Mouse (Mus musculus) midbrain, embryonic 12.5 days (tissue): Measurements from ENCODE around the gene Them5. TPM values are rescaled to one million over a fixed set of nuclear protein-coding genes. Genes with fewer than 3 reads are reported as not detected.

Source experiments
- ATAC-seq: fragments of 200-750 bp; cut with Nextera tagmentation; 2 replicates; pipeline ENCODE4 v1.8.0; 2017; ENCODE audit warnings: low read depth, moderate TSS enrichment, moderate library complexity; ENCODE audit not compliant: low FRiP score
- H3K27ac ChIP-seq: fragments of 300-500 bp; sonication (generic); replicated peaks from 2 replicates; pipeline ENCODE4 v1.5.1; 2016; ENCODE audit warnings: mild to moderate bottlenecking
- H3K27me3 ChIP-seq: fragments of 300-500 bp; sonication (generic); 2 replicates; pipeline ENCODE4 v1.6.1; 2016; ENCODE audit warnings: mild to moderate bottlenecking
- H3K36me3 ChIP-seq: fragments of 300-500 bp; sonication (generic); 2 replicates; pipeline ENCODE4 v1.6.1; 2016
- H3K4me1 ChIP-seq: fragments of 300-500 bp; sonication (generic); 2 replicates; pipeline ENCODE4 v1.6.1; 2016
- H3K4me2 ChIP-seq: fragments of 300-500 bp; sonication (generic); replicated peaks from 2 replicates; pipeline ENCODE4 v1.6.1; 2016; ENCODE audit warnings: mild to moderate bottlenecking, moderate library complexity
- H3K4me3 ChIP-seq: fragments of 300-500 bp; sonication (generic); 2 replicates; pipeline ENCODE4 v1.5.1; 2016; ENCODE audit warnings: mild to moderate bottlenecking
- H3K9ac ChIP-seq: fragments of 300-500 bp; sonication (generic); replicated peaks from 2 replicates; pipeline ENCODE4 v1.6.1; 2016; ENCODE audit warnings: mild to moderate bottlenecking, moderate library complexity
- H3K9me3 ChIP-seq: fragments of 300-500 bp; sonication (generic); 2 replicates; pipeline ENCODE4 v1.6.1; 2016; ENCODE audit warnings: mild to moderate bottlenecking
- WGBS: fragments of 180-500 bp; shearing (Covaris S2); methylation state at CpG from one replicate; pipeline ENCODE4 v1.1.7; 2016; 5-methylcytosine and 5-hydroxymethylcytosine counted together
- polyA plus RNA-seq: library from polyadenylated mRNA; unstranded; fragments of >200 nt; fragmentation: Nextera tagmentation; extraction: Ambion mirVana; gene quantifications from 2 replicates; pipeline ENCODE4 v1.2.1, GENCODE M21; 2016

Them5 gene
- polyA plus RNA-seq: not detected in 2 replicates

- WGBS: 57% methylated on average over 3 of the region's 3 CpGs
- Histone ChIP-seq H3K27me3 (no peaks in the 10 kb centered on the region), H3K9ac (no peak within 1 kb of the TSS), H3K4me2 (no peak within 1 kb of the TSS), H3K36me3 (no peaks in the 10 kb centered on the region), H3K27ac (no peak within 1 kb of the TSS), H3K9me3 (no peaks in the 10 kb centered on the region), H3K4me3 (no peak within 1 kb of the TSS), H3K4me1 (0 out of 2 replicates have a peak, but pooled peaks cover 2% of the 10 kb centered on the region)
- no peak for ATAC-seq
Measured at GRCm38 (mm10) chr3:94341959-94342422, at the start of gene Them5. Gene Them5 (plus strand): TSS chr3:94342099.

DNA sequence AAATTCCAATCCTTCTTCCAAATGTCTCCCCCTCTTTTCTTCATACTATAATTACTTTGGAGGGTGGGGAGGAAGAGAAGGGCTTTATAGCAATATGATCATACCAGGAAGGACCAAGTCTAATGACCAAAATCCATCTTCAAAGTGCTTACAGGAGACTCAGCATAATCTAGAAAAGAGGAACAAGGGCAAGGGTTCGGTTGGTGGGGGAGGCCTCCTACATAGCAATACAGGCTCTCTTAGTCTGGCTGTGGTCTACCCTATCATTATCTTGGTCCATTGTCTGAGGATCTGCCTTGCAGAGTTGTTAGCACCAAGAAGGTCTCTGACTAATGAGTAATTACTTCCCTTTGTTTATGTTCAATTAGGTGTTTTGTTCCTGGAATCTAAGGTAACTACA is 36.4 kb upstream of the Them5 start:
- H3K4me1 ChIP-seq: peaks cover 6% of the 10 kb centered on the region; the same call in 1 of the 2 replicates
- H3K27me3 ChIP-seq: no peaks in the 10 kb centered on the region; the same call in 1 of the 2 replicates
- no peak for ATAC-seq
- 71% methylated on average over 1 of the region's 1 CpGs for WGBS
- H3K9me3 ChIP-seq: no peaks in the 10 kb centered on the region
- no peak overlapping the region for H3K4me3 ChIP-seq
- H3K27ac ChIP-seq: no peak overlapping the region
- H3K9ac ChIP-seq: no peak overlapping the region
- no peaks in the 10 kb centered on the region for H3K36me3 ChIP-seq
- H3K4me2 ChIP-seq: no peak overlapping the region

DNA sequence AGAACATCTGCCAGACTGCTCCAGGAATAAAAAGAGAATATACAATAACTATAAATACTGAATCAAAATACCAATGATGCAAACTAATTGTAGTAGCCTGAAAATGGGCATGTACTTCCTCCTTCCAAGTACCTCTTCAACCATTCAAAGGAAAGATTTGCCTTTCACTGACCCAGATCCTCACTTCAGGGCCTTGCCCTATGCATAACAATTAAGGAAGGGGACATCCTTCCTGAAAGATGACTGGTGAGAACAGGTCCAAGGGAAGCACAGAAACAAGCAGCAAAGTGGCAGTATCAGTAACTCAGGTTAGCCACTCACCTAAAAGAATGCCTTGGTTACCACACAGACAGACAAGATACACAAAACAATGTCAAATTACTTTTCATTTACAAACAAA is 34.9 kb upstream of the Them5 start:
- Histone ChIP-seq H3K4me2 (no peak overlapping the region), H3K27ac (no peak overlapping the region), H3K9ac (no peak overlapping the region), H3K27me3 (no peaks in the 10 kb centered on the region; the same call in 1 of the 2 replicates), H3K9me3 (no peaks in the 10 kb centered on the region), H3K4me3 (no peak overlapping the region), H3K36me3 (no peaks in the 10 kb centered on the region), H3K4me1 (peaks cover 13% of the 10 kb centered on the region)
- ATAC-seq: no peak

DNA sequence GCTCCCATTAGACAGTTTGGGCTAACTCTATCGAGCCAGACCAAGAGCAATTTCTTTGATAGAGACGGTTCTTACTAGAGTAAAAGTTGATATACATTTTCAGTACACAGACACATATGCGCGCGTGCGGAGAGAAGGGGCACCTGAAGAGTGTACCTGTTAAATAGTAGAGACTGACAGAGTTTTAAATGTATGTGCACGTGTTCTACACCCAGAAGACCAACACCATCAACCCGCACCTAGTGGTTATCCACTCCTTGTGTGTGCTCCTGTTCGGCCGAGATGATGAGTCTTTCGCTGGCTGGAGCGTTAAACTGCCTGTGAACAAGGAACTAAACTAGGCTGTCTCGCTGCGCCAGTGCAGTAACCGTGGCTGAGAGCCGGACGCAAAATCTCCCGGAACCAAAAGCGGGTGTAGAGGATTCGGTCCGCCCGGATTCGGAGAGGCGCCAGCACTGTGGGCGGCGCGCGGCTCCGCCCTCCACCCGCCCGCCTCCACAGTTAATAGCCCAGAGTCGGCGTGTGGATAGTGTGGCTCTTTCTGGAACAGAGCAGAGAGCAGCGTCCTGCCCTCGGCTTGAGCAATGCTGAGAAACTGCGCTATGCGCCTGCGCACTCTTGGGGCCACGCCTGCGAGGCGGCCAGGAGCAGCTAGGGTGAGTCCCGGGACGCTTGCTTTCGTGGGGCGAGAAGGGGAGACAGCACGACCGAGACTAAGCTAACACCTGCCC is 32.1 kb upstream of the Them5 start, which contains the start of gene Them4:
TSS of gene Them4 (plus strand) at position 457 of the 731 bp plus-strand sequence.
- Histone ChIP-seq H3K27ac (peak within 1 kb of the TSS; percentile 77), H3K9me3 (no peaks in the 10 kb centered on the region), H3K36me3 (no peaks in the 10 kb centered on the region), H3K27me3 (no peaks in the 10 kb centered on the region; the same call in 1 of the 2 replicates), H3K4me3 (peak within 1 kb of the TSS; percentile 60), H3K9ac (peak within 1 kb of the TSS; percentile 75), H3K4me1 (peaks cover 13% of the 10 kb centered on the region), H3K4me2 (peak within 1 kb of the TSS; percentile 72)
- ATAC-seq: peak; percentile 98
- 1% methylated on average over 47 of the region's 47 CpGs for WGBS

DNA sequence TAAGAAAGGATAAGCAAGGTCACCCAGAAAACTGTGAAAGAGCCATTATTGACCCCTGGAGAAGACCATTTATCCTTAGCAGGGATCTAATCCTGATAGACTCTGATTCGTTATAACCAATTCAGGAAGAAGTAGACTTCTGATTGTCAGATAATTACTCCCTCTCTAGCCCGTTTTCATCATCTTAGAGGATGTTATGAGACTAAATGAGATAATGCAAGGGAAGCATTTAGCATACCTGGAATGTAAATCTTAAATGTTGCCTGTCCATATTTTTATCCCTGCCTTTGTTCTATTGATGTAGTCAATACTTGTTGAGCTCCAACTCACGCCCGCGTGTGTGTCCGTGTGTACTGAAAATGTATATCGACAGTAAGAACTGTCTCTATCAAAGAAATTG is 31.4 kb upstream of the Them5 start:
- peak overlapping the region; percentile 77 for H3K27ac ChIP-seq
- WGBS: 49% methylated on average over 7 of the region's 7 CpGs
- no peaks in the 10 kb centered on the region; the same call in 1 of the 2 replicates for H3K27me3 ChIP-seq
- no peak for ATAC-seq
- H3K4me1 ChIP-seq: peaks cover 13% of the 10 kb centered on the region
- no peaks in the 10 kb centered on the region for H3K36me3 ChIP-seq
- H3K9ac ChIP-seq: peak overlapping the region; percentile 75
- peak overlapping the region; percentile 60 for H3K4me3 ChIP-seq
- no peaks in the 10 kb centered on the region for H3K9me3 ChIP-seq
- peak overlapping the region; percentile 72 for H3K4me2 ChIP-seq

- Histone ChIP-seq H3K27ac (no peak overlapping the region), H3K4me2 (peak overlapping the region; percentile 72), H3K9ac (peak overlapping the region; percentile 75), H3K9me3 (no peaks in the 10 kb centered on the region), H3K36me3 (no peaks in the 10 kb centered on the region), H3K27me3 (no peaks in the 10 kb centered on the region; the same call in 1 of the 2 replicates), H3K4me1 (peaks cover 13% of the 10 kb centered on the region), H3K4me3 (peak overlapping the region; percentile 60)
- WGBS: 82% methylated on average over 6 of the region's 6 CpGs
- ATAC-seq: no peak
Measured at GRCm38 (mm10) chr3:94310911-94311310, 31.0 kb upstream of the Them5 start.

- WGBS: 87% methylated on average over 4 of the region's 4 CpGs
- H3K9ac ChIP-seq: no peak overlapping the region
- no peak for ATAC-seq
- peaks cover 13% of the 10 kb centered on the region for H3K4me1 ChIP-seq
- no peak overlapping the region for H3K27ac ChIP-seq
- H3K4me3 ChIP-seq: no peak overlapping the region
- H3K9me3 ChIP-seq: no peaks in the 10 kb centered on the region
- no peaks in the 10 kb centered on the region; the same call in 1 of the 2 replicates for H3K27me3 ChIP-seq
- H3K36me3 ChIP-seq: no peaks in the 10 kb centered on the region
- H3K4me2 ChIP-seq: no peak overlapping the region
Measured at GRCm38 (mm10) chr3:94311376-94311775, 30.5 kb upstream of the Them5 start.

DNA sequence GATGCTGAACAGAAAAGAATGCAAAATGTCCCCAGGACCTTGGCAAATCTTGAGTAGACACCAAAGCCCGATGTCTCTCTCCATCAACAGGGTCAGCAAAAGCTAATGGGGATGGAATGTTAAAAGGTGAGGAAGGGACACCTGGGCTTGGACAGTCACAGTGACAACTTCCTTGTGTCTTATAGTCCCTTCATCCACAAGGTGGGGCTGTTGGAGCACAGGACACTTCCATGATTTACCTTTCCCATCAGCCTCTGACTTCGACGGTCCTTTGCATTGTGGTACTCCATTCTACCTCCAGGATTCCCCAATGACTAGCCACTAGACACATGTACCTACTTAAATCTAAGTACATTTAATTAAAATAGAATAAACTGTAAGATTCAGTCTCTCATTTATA is 13.2 kb upstream of the Them5 start:
- Histone ChIP-seq H3K27ac (no peak overlapping the region), H3K9ac (no peak overlapping the region), H3K27me3 (no peaks in the 10 kb centered on the region), H3K36me3 (no peaks in the 10 kb centered on the region), H3K4me1 (no peaks in the 10 kb centered on the region), H3K4me2 (no peak overlapping the region), H3K9me3 (no peaks in the 10 kb centered on the region), H3K4me3 (no peak overlapping the region)
- ATAC-seq: no peak
- WGBS: 66% methylated on average over 3 of the region's 3 CpGs

- Histone ChIP-seq H3K27me3 (no peaks in the 10 kb centered on the region), H3K9me3 (no peaks in the 10 kb centered on the region), H3K36me3 (no peaks in the 10 kb centered on the region), H3K4me2 (no peak overlapping the region), H3K4me3 (no peak overlapping the region), H3K9ac (no peak overlapping the region), H3K4me1 (no peaks in the 10 kb centered on the region), H3K27ac (no peak overlapping the region)
- no peak for ATAC-seq
- WGBS: 88% methylated on average over 4 of the region's 4 CpGs
Measured at GRCm38 (mm10) chr3:94334442-94334841, 7.5 kb upstream of the Them5 start.

DNA sequence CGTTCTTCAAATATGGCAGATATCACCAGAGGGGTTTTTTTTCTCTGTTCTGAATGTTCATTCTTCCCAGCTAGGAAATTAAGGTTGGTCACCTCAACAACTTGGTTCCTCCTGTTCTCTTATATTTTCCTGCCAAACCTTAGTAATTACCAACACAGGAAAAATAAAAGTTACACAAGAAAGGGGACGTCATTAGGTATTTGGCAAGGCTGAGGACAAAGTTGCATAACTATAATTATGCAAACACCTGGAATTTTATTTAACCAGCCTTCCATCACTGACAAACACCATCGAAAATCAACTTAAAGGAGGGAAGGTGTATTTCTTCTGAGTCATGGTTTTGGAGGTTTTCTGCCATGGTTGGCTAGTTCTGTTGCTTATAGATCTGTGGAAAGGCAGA is 3.4 kb upstream of the Them5 start:
- Histone ChIP-seq H3K4me1 (no peaks in the 10 kb centered on the region), H3K27me3 (no peaks in the 10 kb centered on the region), H3K9ac (no peak overlapping the region), H3K4me3 (no peak overlapping the region), H3K4me2 (no peak overlapping the region), H3K9me3 (no peaks in the 10 kb centered on the region), H3K36me3 (no peaks in the 10 kb centered on the region), H3K27ac (no peak overlapping the region)
- WGBS: 85% methylated on average over 3 of the region's 3 CpGs
- ATAC-seq: no peak

DNA sequence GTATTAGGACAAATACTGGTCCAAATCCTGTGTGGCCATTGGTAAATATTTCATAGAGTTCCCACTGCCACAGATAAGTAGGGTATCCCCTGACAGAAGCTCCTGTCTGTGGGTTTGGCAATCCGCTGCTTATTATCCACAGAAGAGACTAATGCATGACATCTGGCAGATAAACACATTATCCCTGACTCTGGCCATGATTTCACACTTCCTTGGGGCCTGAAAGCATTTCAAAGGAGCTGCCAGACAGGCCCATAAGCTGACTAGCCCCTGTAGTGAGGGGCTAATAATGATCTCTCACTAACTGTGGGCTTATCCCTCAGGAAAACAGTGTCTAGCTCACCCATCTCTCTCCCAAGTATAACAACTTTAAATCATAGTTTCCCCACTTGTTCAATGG is 653 bp downstream of the Them5 start:
- ATAC-seq: no peak

GRCm38 (mm10) chr3:94344182-94344581 is 2.3 kb downstream of the Them5 start:
- Histone ChIP-seq H3K27ac (no peak overlapping the region), H3K9ac (no peak overlapping the region), H3K4me1 (0 out of 2 replicates have a peak, but pooled peaks cover 2% of the 10 kb centered on the region), H3K36me3 (no peaks in the 10 kb centered on the region), H3K4me2 (no peak overlapping the region), H3K4me3 (no peak overlapping the region), H3K9me3 (no peaks in the 10 kb centered on the region), H3K27me3 (no peaks in the 10 kb centered on the region)
- WGBS: 90% methylated on average over 2 of the region's 2 CpGs
- ATAC-seq: no peak

More for the DNA sequence above, 653 bp downstream of the Them5 start:
- H3K9me3 ChIP-seq: no peaks in the 10 kb centered on the region
- no peaks in the 10 kb centered on the region for H3K27me3 ChIP-seq
- no peak overlapping the region for H3K27ac ChIP-seq
- no peak overlapping the region for H3K4me2 ChIP-seq
- no peaks in the 10 kb centered on the region for H3K36me3 ChIP-seq
- 0 out of 2 replicates have a peak, but pooled peaks cover 2% of the 10 kb centered on the region for H3K4me1 ChIP-seq
- no peak overlapping the region for H3K9ac ChIP-seq
- 53% methylated on average over 1 of the region's 1 CpGs for WGBS
- H3K4me3 ChIP-seq: no peak overlapping the region
